Mouse (Mus musculus) kidney, embryonic 14.5 days (tissue): ENCODE measurements at regions not wholly inside any gene's neighbourhood (a gene's known extent, or its start where the extent isn't known, plus 50 kb on each side); places are given as distances from the start of the nearest gene placed in this dataset.

Experiments
- ATAC-seq: fragments of 200-750 bp; cut with Nextera tagmentation; 2 replicates; pipeline ENCODE4 v1.8.0; 2017; ENCODE audit warnings: moderate number of reproducible peaks, mild to moderate bottlenecking, moderate TSS enrichment, moderate library complexity; ENCODE audit not compliant: low FRiP score, low TSS enrichment
- H3K27ac ChIP-seq: fragments of 300-500 bp; sonication (generic); 2 replicates; pipeline ENCODE4 v1.5.1; 2014; ENCODE audit warnings: low read depth, mild to moderate bottlenecking, low read length, moderate library complexity, mixed read lengths
- H3K27me3 ChIP-seq: fragments of 300-500 bp; sonication (generic); 2 replicates; pipeline ENCODE4 v1.6.1; 2014; ENCODE audit warnings: mild to moderate bottlenecking, low read length; ENCODE audit not compliant: control insufficient read depth, insufficient read depth
- H3K36me3 ChIP-seq: fragments of 300-500 bp; sonication (generic); 2 replicates; pipeline ENCODE4 v1.6.1; 2014; ENCODE audit warnings: low read length, mixed read lengths; ENCODE audit not compliant: control insufficient read depth, insufficient read depth
- H3K4me1 ChIP-seq: fragments of 300-500 bp; sonication (generic); 2 replicates; pipeline ENCODE4 v1.6.1; 2014; ENCODE audit warnings: low read length, mixed read lengths; ENCODE audit not compliant: control insufficient read depth, insufficient read depth
- H3K4me2 ChIP-seq: fragments of 300-500 bp; sonication (generic); replicated peaks from 2 replicates; pipeline ENCODE4 v1.6.1; 2014; ENCODE audit warnings: low read depth, mild to moderate bottlenecking, low read length
- H3K4me3 ChIP-seq: fragments of 300-500 bp; sonication (generic); 2 replicates; pipeline ENCODE4 v1.5.1; 2014; ENCODE audit warnings: mild to moderate bottlenecking, low read length
- H3K9ac ChIP-seq: fragments of 300-500 bp; sonication (generic); 2 replicates; pipeline ENCODE4 v1.6.1; 2014; ENCODE audit warnings: low read depth, mild to moderate bottlenecking, low read length, moderate library complexity
- H3K9me3 ChIP-seq: fragments of 300-500 bp; sonication (generic); 2 replicates; pipeline ENCODE4 v1.6.1; 2016; ENCODE audit warnings: low read length; ENCODE audit not compliant: control insufficient read depth
- WGBS: fragments of 180-500 bp; shearing (Covaris S2); extraction: QIAGEN DNeasy Blood & Tissue Kit; methylation state at CpG from one replicate; pipeline ENCODE4 v1.1.7; 2014; 5-methylcytosine and 5-hydroxymethylcytosine counted together

DNA sequence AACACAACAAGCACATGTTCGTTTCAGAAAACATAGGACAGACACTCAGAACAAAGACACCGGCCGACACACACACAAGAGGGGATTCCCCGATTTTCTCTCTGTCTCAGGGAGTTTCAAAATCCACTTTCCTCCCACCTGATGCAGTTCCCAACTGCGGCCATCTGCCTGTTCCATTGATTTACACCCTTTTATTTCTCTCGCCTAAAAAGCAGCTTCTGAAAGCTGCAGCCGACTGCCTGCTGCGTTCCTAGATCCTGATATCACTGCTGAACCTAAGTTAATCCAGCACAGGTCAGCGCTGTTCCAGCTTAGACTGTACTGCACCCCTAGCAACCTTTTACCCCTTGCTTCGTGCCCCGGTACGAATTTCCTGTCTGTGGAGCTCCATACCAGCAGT is 237.0 kb downstream of the Impad1 start:
- ATAC-seq: no peak
- Histone ChIP-seq H3K36me3 (no peaks in the 10 kb centered on the region), H3K9me3 (0 out of 2 replicates have a peak, but pooled peaks cover 2% of the 10 kb centered on the region), H3K27me3 (no peaks in the 10 kb centered on the region), H3K4me3 (no peak overlapping the region), H3K4me2 (no peak overlapping the region), H3K4me1 (no peaks in the 10 kb centered on the region), H3K9ac (no peak overlapping the region), H3K27ac (no peak overlapping the region)
- WGBS: 58% methylated on average over 12 of the region's 12 CpGs

DNA sequence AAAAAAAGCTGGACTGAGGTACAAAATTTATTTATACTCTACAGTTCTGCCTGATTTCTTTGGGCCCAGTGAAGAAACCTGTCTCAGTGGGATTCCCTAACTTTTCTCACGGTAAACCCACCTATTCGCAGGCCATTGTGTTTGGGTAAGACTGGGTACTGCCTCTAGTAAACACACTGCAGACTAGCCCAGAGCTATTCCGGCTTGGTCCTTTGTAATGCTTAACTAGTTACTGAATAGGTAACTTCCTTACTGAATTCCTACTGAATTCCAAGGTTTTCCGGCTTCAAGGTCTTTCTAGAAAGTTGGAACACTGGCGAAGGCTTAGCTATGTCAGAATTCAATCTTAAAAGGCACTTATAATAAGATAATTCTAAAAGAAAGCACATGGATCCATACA is 242.9 kb downstream of the Impad1 start:
- Histone ChIP-seq H3K27me3 (no peaks in the 10 kb centered on the region), H3K4me2 (no peak overlapping the region), H3K27ac (no peak overlapping the region), H3K36me3 (no peaks in the 10 kb centered on the region), H3K4me1 (no peaks in the 10 kb centered on the region), H3K9me3 (0 out of 2 replicates have a peak, but pooled peaks cover 2% of the 10 kb centered on the region), H3K9ac (no peak overlapping the region), H3K4me3 (no peak overlapping the region)
- 89% methylated on average over 5 of the region's 5 CpGs for WGBS
- ATAC-seq: no peak

- no peak overlapping the region for H3K9ac ChIP-seq
- no peak overlapping the region for H3K4me3 ChIP-seq
- H3K27me3 ChIP-seq: no peaks in the 10 kb centered on the region
- H3K9me3 ChIP-seq: 0 out of 2 replicates have a peak, but pooled peaks cover 2% of the 10 kb centered on the region
- H3K36me3 ChIP-seq: no peaks in the 10 kb centered on the region
- WGBS: 80% methylated on average over 4 of the region's 4 CpGs
- no peak overlapping the region for H3K27ac ChIP-seq
- no peak overlapping the region for H3K4me2 ChIP-seq
- ATAC-seq: no peak
- no peaks in the 10 kb centered on the region for H3K4me1 ChIP-seq
Measured at GRCm38 (mm10) chr4:4549893-4550292, 243.3 kb downstream of the Impad1 start.

DNA sequence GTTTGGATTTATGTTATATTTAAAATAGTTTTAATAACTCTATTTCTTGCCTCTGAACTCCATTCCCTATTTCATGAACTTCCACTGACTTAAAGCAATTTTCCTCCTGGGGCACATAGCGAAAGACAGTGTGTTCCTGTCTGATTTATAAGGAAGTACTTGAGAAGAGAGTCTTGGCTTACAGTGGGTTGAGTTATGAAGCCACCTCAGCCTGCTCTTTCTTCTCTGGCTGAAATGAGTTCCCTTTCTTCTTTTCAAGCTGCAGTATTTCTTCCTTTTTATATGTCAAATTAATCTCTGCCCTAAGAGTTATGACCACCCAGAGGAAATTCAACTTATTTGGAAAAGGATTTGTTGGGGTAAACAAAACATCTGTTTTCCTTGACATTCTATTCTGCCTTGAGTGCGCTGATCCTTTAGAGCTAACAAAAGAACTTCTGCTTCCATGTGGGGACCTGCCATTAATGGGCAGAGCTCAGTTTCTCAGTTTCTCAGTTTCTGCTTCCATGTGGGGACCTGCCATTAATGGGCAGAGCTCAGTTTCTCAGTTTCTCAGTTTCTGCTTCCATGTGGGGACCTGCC is 255.9 kb downstream of the Impad1 start:
- Histone ChIP-seq H3K36me3 (no peaks in the 10 kb centered on the region), H3K4me1 (no peaks in the 10 kb centered on the region), H3K9me3 (no peaks in the 10 kb centered on the region), H3K9ac (no peak overlapping the region), H3K4me3 (no peak overlapping the region), H3K27me3 (no peaks in the 10 kb centered on the region), H3K4me2 (no peak overlapping the region), H3K27ac (no peak overlapping the region; the same call in 1 of the 2 replicates)
- ATAC-seq: peak; percentile 85; the same call in 1 of the 2 replicates
- 66% methylated on average over 2 of the region's 2 CpGs for WGBS

- ATAC-seq: no peak
- Histone ChIP-seq H3K4me1 (no peaks in the 10 kb centered on the region), H3K27ac (no peak overlapping the region), H3K9ac (no peak overlapping the region), H3K27me3 (no peaks in the 10 kb centered on the region), H3K4me2 (no peak overlapping the region), H3K9me3 (no peaks in the 10 kb centered on the region), H3K36me3 (no peaks in the 10 kb centered on the region), H3K4me3 (no peak overlapping the region)
- WGBS: 73% methylated on average over 4 of the region's 4 CpGs
Measured at GRCm38 (mm10) chr4:4532196-4532595, 261.0 kb downstream of the Impad1 start.

- Histone ChIP-seq H3K36me3 (no peaks in the 10 kb centered on the region), H3K9me3 (no peaks in the 10 kb centered on the region), H3K27me3 (no peaks in the 10 kb centered on the region), H3K27ac (no peak overlapping the region), H3K4me1 (no peaks in the 10 kb centered on the region), H3K9ac (no peak overlapping the region), H3K4me3 (no peak overlapping the region), H3K4me2 (no peak overlapping the region)
- 77% methylated on average over 12 of the region's 12 CpGs for WGBS
- no peak for ATAC-seq
Measured at GRCm38 (mm10) chr4:4528311-4528710, 264.8 kb downstream of the Impad1 start.

GRCm38 (mm10) chr4:4521757-4522156 is 271.4 kb downstream of the Impad1 start:
- peak; percentile 49; the same call in 1 of the 2 replicates for ATAC-seq
- 29% methylated on average over 2 of the region's 2 CpGs for WGBS
- Histone ChIP-seq H3K4me1 (no peaks in the 10 kb centered on the region), H3K36me3 (no peaks in the 10 kb centered on the region), H3K27ac (no peak overlapping the region), H3K9me3 (no peaks in the 10 kb centered on the region), H3K4me2 (no peak overlapping the region), H3K9ac (no peak overlapping the region), H3K27me3 (no peaks in the 10 kb centered on the region), H3K4me3 (no peak overlapping the region)

DNA sequence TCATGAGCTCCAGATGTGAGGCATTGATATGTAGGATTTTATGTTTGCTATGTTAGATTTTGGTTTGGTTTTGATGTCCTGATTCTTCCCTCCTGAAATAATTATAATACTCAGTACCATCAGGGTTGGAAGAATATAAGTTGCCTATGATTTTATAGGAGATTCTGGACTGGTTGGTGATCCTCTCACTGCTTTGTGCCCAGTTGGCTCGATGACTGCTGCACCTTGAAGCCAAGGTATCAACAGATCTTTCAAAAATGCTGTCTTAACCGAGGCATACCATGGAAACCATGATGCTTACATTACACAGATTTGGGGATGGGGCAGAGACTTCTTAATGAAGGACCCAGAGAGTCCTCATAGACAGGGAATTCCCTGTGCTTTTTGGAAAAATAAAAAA is 274.4 kb downstream of the Impad1 start:
- no peak overlapping the region for H3K4me2 ChIP-seq
- no peak overlapping the region for H3K9ac ChIP-seq
- 81% methylated on average over 2 of the region's 2 CpGs for WGBS
- no peaks in the 10 kb centered on the region for H3K4me1 ChIP-seq
- no peaks in the 10 kb centered on the region for H3K36me3 ChIP-seq
- no peak for ATAC-seq
- H3K27me3 ChIP-seq: no peaks in the 10 kb centered on the region
- H3K27ac ChIP-seq: no peak overlapping the region
- H3K4me3 ChIP-seq: no peak overlapping the region
- no peaks in the 10 kb centered on the region for H3K9me3 ChIP-seq

GRCm38 (mm10) chr4:4513351-4513750 is 279.8 kb downstream of the Impad1 start:
- Histone ChIP-seq H3K27ac (no peak overlapping the region), H3K27me3 (no peaks in the 10 kb centered on the region), H3K36me3 (no peaks in the 10 kb centered on the region), H3K9me3 (no peaks in the 10 kb centered on the region), H3K4me2 (no peak overlapping the region), H3K9ac (no peak overlapping the region), H3K4me1 (no peaks in the 10 kb centered on the region), H3K4me3 (no peak overlapping the region)
- no peak for ATAC-seq
